Mouse (Mus musculus): ENCODE data around the gene Pomt1.

DNA sequence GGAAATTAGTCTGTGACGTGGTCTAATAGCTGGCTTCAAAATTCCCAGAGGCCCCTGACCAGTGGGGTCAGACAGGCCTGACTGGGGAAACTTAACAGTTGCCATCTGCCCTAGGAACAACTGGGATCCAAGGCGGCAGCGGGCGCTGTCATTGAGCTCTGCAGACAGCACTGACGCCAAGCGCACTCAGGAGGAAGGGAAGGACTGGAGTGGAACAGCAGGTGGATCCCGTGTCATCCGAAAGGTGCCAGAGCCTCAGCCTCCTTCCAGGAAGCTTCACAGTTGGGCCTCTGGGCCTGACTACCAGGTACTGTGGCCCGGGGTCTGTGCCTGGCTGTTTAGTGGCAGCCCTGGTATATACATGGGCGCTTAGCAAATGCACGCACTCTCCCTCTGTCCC lies 35.7 kb upstream of the Pomt1 start:
- TF ChIP-seq CTCF (IDR thresholded peaks at IDR 0.05; ENCODE audit: borderline replicate concordance, control insufficient read depth, extremely low read depth, insufficient read depth, low read length, poor library complexity): no peak
- TF ChIP-seq POLR2A (IDR thresholded peaks at IDR 0.05; ENCODE audit: control insufficient read depth, extremely low read depth, insufficient read depth, low read length, poor library complexity): no peak
